Mouse (Mus musculus) c-Kit-positive CD71-positive TER-119-positive erythroid progenitor cells, embryonic 14.5 days (primary cell): ENCODE results near the gene Fstl3.

Experiments used
- DNase-seq: peaks from one replicate; pipeline ENCODE4 v3.0.0-alpha.2; 2013; ENCODE audit warnings: low spot score

Fstl3 gene

DNA sequence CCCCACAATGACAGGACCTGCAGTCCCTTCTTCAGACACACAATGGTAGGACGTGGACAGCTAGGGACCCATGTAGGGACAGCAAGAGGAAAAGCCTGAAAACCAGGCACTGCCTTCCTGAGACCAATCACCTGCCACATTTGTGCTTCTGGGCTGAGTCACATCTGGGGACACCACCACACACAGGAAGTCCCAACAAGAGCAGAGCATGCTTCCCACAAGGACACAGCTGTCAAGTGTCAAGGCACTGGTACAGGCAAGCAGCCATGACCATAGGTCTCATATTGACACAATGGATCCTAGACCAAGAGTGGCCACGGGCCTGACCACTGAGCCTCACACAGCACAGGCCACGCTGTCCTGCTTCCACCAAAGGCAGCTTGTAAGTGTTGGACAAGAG is 14.2 kb upstream of the Fstl3 start:
- DNase-seq = no peak

GRCm38 (mm10) chr10:79764234-79764633 is 12.8 kb upstream of the Fstl3 start:
- no peak for DNase-seq

GRCm38 (mm10) chr10:79765228-79765745 is 11.8 kb upstream of the Fstl3 start:
- no peak for DNase-seq

GRCm38 (mm10) chr10:79766001-79766507 is 11.0 kb upstream of the Fstl3 start:
- DNase-seq = no peak

GRCm38 (mm10) chr10:79766508-79767325 is 10.4 kb upstream of the Fstl3 start, which contains the start of gene Rnf126:
Rnf126 (minus strand) TSS chr10:79766952.
- DNase-seq = peak; percentile 100

DNA sequence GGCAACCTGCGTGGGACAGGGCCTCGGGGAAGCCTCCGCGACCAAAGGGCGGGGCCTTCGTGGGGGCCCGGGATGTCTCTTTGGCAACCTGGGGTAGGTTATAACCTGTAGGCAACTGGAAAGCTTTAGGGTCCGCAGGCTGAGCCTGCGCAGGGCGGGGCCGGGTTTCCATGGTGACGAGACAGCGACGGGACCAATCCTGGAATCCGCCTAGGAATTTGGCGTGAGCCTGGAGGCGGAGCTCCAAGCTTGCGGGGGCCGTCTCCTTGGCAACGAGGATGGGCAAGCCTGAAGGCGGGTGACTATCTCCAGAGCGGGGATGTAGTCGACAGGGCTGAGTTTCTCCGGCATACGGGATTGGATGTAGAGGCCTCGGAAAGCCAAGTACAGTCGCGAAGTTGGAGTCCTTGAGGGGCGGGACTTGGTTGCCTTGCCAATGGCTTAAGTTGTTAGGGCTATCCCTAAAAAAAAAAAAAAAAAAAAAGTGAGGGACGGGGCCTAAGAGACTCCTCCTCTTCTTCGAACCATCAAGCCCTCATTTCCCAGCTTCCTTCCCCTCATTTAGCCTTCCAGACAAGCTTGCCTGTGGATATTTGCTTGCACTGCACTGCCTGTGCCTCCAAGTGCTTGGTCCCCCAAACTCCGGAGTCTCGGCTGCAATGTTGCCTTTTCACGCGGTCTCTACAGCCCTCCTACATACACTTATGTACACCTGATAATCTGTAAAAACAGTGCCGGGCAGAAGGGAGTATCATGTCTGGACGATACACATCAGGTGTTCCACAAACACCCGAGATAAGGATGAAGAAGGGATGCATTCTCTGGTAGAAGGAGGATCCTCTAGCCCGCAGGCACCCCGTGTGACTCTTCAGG is 9.5 kb upstream of the Fstl3 start:
- peak; percentile 71 for DNase-seq

DNA sequence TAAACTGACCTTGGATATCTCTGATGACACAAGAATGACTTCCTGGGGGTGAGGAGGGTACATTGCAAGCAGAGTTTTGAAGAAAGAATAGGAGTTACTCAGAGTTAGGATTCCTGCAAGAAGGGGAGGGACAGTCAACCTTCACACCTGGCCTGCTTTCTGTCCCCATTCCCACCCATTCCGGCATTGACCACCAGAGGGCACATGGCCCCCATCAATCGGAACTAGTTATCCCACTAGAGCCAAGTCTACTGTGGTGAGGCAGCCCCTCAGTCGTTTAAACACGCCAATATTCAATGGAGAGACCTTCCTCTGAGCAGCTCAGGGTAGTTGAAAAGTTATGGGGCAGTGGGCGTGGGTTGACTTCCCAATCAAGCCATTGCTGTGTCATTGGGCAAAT is 8.7 kb upstream of the Fstl3 start:
- peak; percentile 63 for DNase-seq

GRCm38 (mm10) chr10:79769329-79769728 is 7.7 kb upstream of the Fstl3 start:
- DNase-seq = no peak

DNA sequence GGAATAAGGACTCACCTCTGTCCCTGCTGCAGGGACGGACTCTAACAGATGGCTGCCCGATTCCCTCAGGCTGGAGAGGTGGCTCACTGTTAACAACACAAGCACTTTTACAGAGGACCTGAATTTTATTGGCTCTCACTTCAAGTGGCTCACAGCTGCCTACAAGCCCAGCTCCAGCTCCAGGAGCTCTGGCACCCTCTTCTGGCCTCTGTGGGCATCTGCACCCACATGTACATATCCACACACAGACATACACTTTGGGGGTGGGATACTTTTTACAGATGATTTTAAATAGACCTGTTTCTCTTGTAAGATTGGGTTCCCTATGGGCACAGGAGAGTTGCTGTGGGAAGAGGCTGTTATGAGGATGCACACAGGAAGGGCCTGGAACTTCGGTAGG is 4.8 kb upstream of the Fstl3 start:
- DNase-seq = no peak

GRCm38 (mm10) chr10:79773208-79773607 is 3.9 kb upstream of the Fstl3 start:
- DNase-seq = no peak

DNA sequence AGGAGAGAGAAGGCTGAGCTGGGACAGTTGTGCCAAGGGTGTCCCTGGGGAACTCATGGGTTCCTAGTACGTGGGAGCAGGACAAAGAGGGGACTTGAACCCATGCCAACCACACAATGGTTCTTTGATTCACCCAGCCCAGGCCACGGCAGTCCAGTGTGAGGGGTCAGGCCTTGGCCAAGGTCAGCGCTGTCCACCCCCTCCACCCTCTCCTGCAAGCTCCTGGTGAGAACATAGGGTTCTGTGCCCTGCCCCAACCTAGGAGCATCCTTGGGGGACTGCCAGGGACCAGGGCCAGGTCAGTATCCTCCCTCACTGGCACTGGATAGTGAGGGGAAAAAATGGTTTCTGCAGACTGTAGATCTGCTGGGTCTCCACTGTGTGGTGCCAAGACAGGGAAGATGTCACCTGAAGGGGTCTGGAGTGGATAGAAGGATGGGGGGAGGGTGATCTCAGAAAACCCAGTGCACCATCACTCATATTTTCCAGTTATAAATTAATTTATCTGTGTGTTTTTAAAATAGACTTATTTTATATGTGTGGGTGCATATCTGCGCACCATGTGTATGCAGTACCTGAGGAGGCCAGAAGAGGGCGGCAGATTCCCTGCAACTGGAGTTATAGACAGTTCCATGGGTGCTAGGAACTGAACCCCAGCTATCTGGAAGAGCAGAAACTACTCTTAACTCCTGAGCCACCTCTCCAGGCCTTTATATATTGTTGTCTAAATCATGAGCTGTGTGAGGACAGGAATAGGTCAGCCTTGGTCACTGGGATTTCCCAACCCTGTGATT is 2.4 kb upstream of the Fstl3 start:
- DNase-seq = no peak

GRCm38 (mm10) chr10:79778006-79778405 is 934 bp downstream of the Fstl3 start:
- no peak for DNase-seq

- DNase-seq = no peak
Measured at GRCm38 (mm10) chr10:79779193-79779592, 2.1 kb downstream of the Fstl3 start.

- DNase-seq = peak; percentile 93
Measured at GRCm38 (mm10) chr10:79779784-79780663, 3.0 kb downstream of the Fstl3 start.

- peak; percentile 67 for DNase-seq
Measured at GRCm38 (mm10) chr10:79780664-79781015, 3.6 kb downstream of the Fstl3 start.

- no peak for DNase-seq
Measured at GRCm38 (mm10) chr10:79781139-79781538, 4.1 kb downstream of the Fstl3 start.

DNA sequence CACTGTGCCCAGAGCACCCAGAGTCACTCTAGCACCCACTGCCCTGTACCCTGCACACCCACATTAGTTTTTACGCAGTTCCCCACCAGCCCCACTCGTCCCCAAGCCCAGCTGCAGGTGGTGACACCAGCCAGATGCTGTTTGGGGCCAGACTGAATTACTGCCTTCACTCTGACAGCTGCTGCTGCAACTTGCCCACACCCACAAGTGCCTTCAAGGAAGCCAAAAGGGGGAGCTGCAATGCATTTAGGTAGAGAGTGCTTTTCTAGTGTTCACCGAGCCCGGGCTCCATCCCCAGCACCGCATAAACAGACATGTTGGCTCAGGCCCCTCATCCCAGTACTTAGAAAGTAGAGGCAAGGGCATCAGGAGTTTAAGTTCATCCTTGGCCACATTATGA is 4.9 kb downstream of the Fstl3 start:
- no peak for DNase-seq

DNA sequence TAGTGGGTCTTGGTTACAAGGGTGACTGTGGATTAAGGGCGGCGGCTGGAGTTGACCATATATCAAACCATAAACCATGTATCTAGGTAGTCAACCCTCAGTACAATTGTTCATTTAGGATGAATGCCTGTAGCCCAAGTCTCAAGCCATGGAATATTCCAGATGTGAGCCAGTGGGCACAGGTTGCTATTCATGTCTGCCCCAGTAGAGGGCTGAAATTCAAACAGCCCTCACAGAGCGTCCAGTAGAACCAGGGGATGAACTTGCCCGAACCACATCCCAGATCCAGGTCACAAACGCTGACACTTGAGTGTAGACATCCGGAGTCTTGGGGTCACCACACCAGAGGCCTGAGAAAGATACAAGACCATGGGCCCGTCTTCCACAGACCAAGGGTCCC is 6.0 kb downstream of the Fstl3 start:
- no peak for DNase-seq

- peak; percentile 53 for DNase-seq
Measured at GRCm38 (mm10) chr10:79783920-79784800, 7.1 kb downstream of the Fstl3 start.
